Mouse (Mus musculus) forebrain, postnatal 0 days (tissue): ENCODE results near the gene B3galt1. TPM values are rescaled to one million over a fixed set of nuclear protein-coding genes. Genes with fewer than 3 reads are reported as not detected.

ENCODE experiments used
- ATAC-seq: fragments of 200-750 bp; cut with Nextera tagmentation; 2 replicates; pipeline ENCODE4 v1.8.0; 2017; ENCODE audit warnings: mild to moderate bottlenecking, moderate library complexity
- DNase-seq: peaks from one replicate; pipeline ENCODE4 v3.0.0-alpha.2; 2015
- H3K27ac ChIP-seq: fragments of 300-500 bp; sonication (generic); 2 replicates; pipeline ENCODE4 v1.5.1; 2014; ENCODE audit warnings: low read depth, mild to moderate bottlenecking, antibody characterized with exemption, low read length, moderate library complexity, mixed read lengths
- H3K27me3 ChIP-seq: fragments of 300-500 bp; sonication (generic); 2 replicates; pipeline ENCODE4 v1.6.1; 2014; ENCODE audit warnings: mild to moderate bottlenecking, low read length, mixed read lengths; ENCODE audit not compliant: insufficient read depth
- H3K36me3 ChIP-seq: fragments of 300-500 bp; sonication (generic); 2 replicates; pipeline ENCODE4 v1.6.1; 2014; ENCODE audit warnings: mild to moderate bottlenecking, moderate library complexity; ENCODE audit not compliant: insufficient read depth
- H3K4me1 ChIP-seq: fragments of 300-500 bp; sonication (generic); 2 replicates; pipeline ENCODE4 v1.6.1; 2014; ENCODE audit warnings: antibody characterized with exemption; ENCODE audit not compliant: insufficient read depth
- H3K4me2 ChIP-seq: fragments of 300-500 bp; sonication (generic); 2 replicates; pipeline ENCODE4 v1.6.1; 2014; ENCODE audit warnings: low read depth, mild to moderate bottlenecking, moderate library complexity
- H3K4me3 ChIP-seq: fragments of 300-500 bp; sonication (generic); 2 replicates; pipeline ENCODE4 v1.5.1; 2014; ENCODE audit warnings: low read depth, low read length, mixed read lengths
- H3K9ac ChIP-seq: fragments of 300-500 bp; sonication (generic); 2 replicates; pipeline ENCODE4 v1.6.1; 2014; ENCODE audit warnings: mild to moderate bottlenecking
- H3K9me3 ChIP-seq: fragments of 300-500 bp; sonication (generic); 2 replicates; pipeline ENCODE4 v1.6.1; 2016; ENCODE audit warnings: low read length
- CTCF ChIP-seq: sonication (generic); IDR thresholded peaks from 2 replicates; pipeline ENCODE4 v1.5.1; 2016; ENCODE audit warnings: antibody characterized with exemption, control low read depth, low read depth
- WGBS: fragments of 180-500 bp; shearing (Covaris S2); extraction: QIAGEN DNeasy Blood & Tissue Kit; methylation state at CpG from one replicate; pipeline ENCODE4 v1.1.7; 2014; 5-methylcytosine and 5-hydroxymethylcytosine counted together
- polyA plus RNA-seq: library from polyadenylated mRNA; unstranded; fragments of >200 nt; fragmentation: Nextera tagmentation; extraction: Ambion mirVana; gene quantifications from 2 replicates; pipeline ENCODE4 v1.2.1, GENCODE M21; 2015
- total RNA-seq: library from RNA; depleted of rRNA; stranded (reverse); fragments of >200 nt; gene quantifications from 2 replicates; pipeline ENCODE4 v1.2.3, GENCODE M21; 2014

Gene B3galt1
- total and polyA plus RNA-seq, 2 experiments from 2014 or later, result 12.8 to 55.2 TPM

DNA sequence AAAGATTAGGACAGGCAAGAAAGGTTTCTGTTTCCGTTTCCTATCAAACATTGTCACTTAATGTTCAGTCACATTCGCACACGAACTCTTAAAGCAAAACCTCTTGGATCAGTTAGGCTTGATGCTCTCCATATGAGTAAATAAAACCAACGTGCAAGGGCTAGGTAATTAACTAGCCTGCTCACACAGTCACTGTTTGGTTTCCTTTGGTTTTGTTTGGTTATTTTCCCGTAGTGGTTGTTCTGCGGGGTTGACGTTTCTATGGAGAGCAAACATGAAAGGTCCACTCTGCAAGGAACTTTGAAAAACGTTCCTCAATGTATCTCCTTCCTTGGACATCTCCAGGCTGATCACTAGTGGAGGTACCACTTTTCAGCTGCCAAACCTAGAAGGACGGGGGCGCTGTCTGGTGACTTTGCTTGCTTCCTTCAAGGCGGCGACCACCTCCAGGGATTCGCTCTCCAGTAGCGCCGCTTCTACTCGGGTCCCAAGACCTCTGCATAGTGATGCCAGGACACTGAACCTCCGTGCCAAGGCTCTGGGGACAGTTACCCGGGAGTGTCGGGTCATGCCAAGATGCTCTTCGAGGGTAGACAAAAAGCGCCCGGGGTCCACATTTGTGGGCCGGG, 706 bp upstream of the B3galt1 start:
- no peaks in the 10 kb centered on the region for H3K36me3 ChIP-seq
- 1% methylated on average over 23 of the region's 23 CpGs for WGBS
- peak overlapping the region; percentile 91 for H3K9ac ChIP-seq
- peak overlapping the region; percentile 95 for H3K4me2 ChIP-seq
- peak overlapping the region; percentile 89 for H3K4me3 ChIP-seq
- no peaks in the 10 kb centered on the region for H3K9me3 ChIP-seq
- no peak for DNase-seq
- peak; percentile 67 for ATAC-seq
- H3K27me3 ChIP-seq, result no peaks in the 10 kb centered on the region; the same call in 1 of the 2 replicates
- peaks cover 6% of the 10 kb centered on the region; the same call in 1 of the 2 replicates for H3K4me1 ChIP-seq
- peak; percentile 71 for TF ChIP-seq CTCF
- peak overlapping the region; percentile 94 for H3K27ac ChIP-seq

DNA sequence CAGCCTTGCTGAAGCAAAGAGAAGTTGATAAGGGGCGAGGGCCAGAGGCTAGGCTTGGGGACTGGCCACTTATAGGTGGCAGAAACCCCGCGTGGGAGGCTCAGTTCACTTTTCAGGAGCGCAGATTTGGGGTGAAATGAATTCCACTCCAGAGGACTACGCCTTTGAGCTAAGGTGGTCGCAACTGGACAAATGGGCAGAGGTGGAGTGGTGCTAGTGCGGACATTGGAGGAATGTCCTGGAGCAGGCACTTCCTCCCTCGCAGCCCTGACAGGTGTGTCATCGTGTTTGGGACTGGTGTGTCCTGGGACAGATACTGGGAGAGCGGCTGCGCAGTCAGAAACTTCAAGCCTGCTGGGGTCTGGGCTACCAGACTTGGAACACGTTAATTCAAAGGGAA, 895 bp downstream of the B3galt1 start:
- no peak for TF ChIP-seq CTCF
- H3K9me3 ChIP-seq, result no peaks in the 10 kb centered on the region
- ATAC-seq, result no peak

DNA sequence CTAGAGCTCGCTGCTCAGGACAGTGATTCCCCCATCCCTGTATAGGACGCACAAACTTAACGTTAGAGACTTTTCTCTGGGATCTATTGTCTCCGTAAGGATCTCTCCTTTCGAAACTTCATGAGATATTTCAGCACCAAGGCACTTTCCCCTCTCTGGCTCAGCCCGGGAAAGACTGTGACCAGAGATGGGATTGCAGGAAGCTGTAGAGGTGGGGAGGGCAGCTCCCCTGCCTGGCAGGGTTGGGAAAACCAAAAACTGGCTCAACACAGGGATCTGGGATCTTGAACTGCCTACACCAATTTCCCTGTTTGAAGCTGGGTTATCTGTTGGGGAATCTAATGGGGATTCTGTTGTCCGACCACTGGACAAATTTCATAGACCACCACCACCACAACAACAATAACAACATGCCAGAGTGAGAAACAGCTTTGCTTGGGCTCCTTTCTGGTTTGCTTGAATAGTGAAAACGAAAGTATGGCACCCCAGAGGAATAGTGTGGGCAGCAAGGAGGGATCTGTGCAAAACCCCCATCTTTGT, 1.5 kb downstream of the B3galt1 start:
- H3K27me3 ChIP-seq, result no peaks in the 10 kb centered on the region
- H3K36me3 ChIP-seq, result no peaks in the 10 kb centered on the region
- H3K4me2 ChIP-seq, result peak overlapping the region; percentile 95
- DNase-seq (no peak), ATAC-seq (no peak)
- H3K4me1 ChIP-seq, result peaks cover 6% of the 10 kb centered on the region; the same call in 1 of the 2 replicates
- 11% methylated on average over 8 of the region's 8 CpGs for WGBS
- H3K27ac ChIP-seq, result 0 out of 2 replicates have a peak overlapping the region, but pooled peaks have one; percentile 5
- no peak for TF ChIP-seq CTCF
- H3K9me3 ChIP-seq, result no peaks in the 10 kb centered on the region
- peak overlapping the region; percentile 91 for H3K9ac ChIP-seq
- H3K4me3 ChIP-seq, result peak overlapping the region; percentile 89

More for the DNA sequence above, 895 bp downstream of the B3galt1 start:
- 6% methylated on average over 12 of the region's 12 CpGs for WGBS
- Histone ChIP-seq H3K27ac (0 out of 2 replicates have a peak overlapping the region, but pooled peaks have one; percentile 94), H3K4me1 (peaks cover 6% of the 10 kb centered on the region; the same call in 1 of the 2 replicates), H3K4me3 (peak overlapping the region; percentile 89), H3K27me3 (no peaks in the 10 kb centered on the region), H3K4me2 (peak overlapping the region; percentile 95), H3K36me3 (no peaks in the 10 kb centered on the region), H3K9ac (peak overlapping the region; percentile 91)
- no peak for DNase-seq

DNA sequence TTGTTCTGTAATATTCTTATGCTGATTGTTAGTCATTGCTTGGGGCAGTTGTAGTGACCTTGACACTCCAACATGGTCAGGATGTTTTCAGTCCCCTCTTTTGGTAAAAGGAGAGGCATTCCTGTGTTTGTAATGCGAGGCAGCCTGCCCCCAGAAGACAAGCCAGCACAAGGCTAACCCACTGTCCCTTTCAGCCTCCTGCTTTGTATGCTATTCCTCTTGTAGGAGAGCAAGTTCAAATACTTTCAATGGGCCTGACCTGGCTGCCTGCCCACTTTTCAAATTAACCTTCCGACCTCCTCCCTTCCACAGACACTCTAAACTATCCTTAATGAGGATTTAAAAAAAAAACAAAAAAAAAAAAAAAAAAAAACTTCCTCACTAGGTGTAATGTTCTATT, 11.0 kb downstream of the B3galt1 start:
- ATAC-seq (no peak), DNase-seq (no peak)
- no peaks in the 10 kb centered on the region for H3K36me3 ChIP-seq
- WGBS, result 26% methylated on average over 2 of the region's 2 CpGs
- H3K9ac ChIP-seq, result no peak overlapping the region
- TF ChIP-seq CTCF, result no peak
- no peaks in the 10 kb centered on the region for H3K9me3 ChIP-seq
- H3K4me2 ChIP-seq, result no peak overlapping the region
- no peaks in the 10 kb centered on the region; the same call in 1 of the 2 replicates for H3K4me1 ChIP-seq
- H3K4me3 ChIP-seq, result no peak overlapping the region
- H3K27ac ChIP-seq, result no peak overlapping the region
- no peaks in the 10 kb centered on the region for H3K27me3 ChIP-seq

DNA sequence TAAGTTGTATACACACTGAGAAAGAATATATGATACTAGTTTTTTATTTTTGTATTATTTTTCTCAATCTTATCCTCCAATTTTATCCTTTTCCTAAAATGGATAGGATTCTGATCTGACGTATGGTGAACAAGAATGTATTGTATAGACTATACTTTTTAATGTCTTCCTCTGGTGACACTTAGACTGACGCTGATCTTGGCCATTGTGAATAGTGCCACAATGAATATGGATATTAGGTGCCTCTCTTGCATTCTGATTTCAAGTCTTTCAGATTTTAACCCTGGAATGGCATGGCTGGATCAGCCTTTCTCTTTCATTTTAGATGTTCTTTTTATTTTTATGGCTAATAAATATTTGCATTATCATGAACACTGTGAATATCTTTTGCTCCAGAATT, 17.4 kb downstream of the B3galt1 start:
- Histone ChIP-seq H3K27me3 (no peaks in the 10 kb centered on the region), H3K9ac (no peak overlapping the region), H3K4me3 (no peak overlapping the region), H3K36me3 (no peaks in the 10 kb centered on the region), H3K27ac (no peak overlapping the region), H3K9me3 (no peaks in the 10 kb centered on the region), H3K4me2 (no peak overlapping the region), H3K4me1 (no peaks in the 10 kb centered on the region; the same call in 1 of the 2 replicates)
- ATAC-seq (no peak), DNase-seq (no peak)
- TF ChIP-seq CTCF, result no peak
- WGBS, result 24% methylated on average over 2 of the region's 2 CpGs

DNA sequence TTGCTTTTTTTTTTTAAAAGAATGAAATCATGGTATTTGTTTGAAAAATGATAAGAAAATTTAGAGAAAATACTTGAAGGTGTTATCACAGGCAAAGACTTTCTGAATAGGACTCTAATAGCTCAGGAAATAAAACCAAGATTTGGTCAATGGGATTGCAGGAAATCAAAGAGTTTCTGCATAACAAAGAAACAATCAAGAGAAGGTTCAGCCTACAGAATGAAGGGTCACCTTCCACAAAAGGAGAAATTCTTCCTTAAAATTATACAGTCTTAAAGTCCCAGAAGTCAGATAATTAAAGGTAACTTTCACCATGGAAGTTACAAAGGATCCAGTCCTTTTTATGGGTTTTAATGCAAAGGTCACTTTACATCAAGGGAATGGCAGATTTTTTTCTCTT, 24.7 kb downstream of the B3galt1 start:
- H3K36me3 ChIP-seq, result no peaks in the 10 kb centered on the region
- no peak for DNase-seq
- H3K27ac ChIP-seq, result no peak overlapping the region
- no peaks in the 10 kb centered on the region for H3K9me3 ChIP-seq
- ATAC-seq, result no peak
- H3K4me1 ChIP-seq, result no peaks in the 10 kb centered on the region
- TF ChIP-seq CTCF, result no peak
- no peaks in the 10 kb centered on the region for H3K27me3 ChIP-seq
- H3K9ac ChIP-seq, result no peak overlapping the region
- H3K4me3 ChIP-seq, result no peak overlapping the region
- H3K4me2 ChIP-seq, result no peak overlapping the region

DNA sequence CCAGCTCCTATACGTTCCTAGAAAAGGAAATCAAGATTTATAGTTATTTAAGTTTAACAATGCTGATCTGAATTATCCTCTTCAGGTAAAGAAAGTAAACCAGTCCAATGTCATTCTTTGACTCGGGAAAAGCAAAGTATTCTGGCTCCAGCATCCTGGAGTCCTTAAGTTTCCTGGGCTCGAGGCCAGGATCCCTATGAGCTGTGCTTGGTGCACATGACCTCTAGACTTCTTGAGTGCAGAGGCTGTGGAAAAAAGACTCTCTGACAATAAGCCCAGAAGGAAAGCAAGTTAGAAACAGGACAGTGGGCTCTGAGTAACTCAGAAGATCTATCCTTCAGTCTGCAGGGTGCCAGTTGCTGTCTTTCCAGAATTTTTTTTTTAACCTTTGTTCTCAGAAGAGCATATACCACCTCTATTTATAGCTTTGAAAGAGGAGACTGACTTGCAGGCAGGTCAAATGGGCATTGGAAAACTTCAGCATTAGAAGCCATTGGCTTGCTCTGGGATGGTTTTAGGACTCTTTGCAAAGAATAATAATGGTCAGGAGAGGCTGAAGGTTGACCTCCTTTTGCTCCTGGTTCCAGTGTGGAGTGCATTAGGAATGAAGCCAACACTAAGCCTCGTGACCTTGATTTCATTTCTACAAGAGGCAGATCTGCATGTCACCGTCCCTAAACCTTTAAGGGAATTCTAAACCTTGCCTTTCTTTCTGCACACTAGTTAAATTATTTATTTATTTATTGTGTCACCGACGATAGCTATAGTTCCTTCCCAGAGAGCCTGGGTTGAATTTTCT, 26.4 kb downstream of the B3galt1 start:
- Histone ChIP-seq H3K27me3 (no peaks in the 10 kb centered on the region), H3K4me2 (no peak overlapping the region), H3K4me1 (no peaks in the 10 kb centered on the region), H3K36me3 (no peaks in the 10 kb centered on the region), H3K4me3 (no peak overlapping the region), H3K9me3 (no peaks in the 10 kb centered on the region), H3K9ac (no peak overlapping the region), H3K27ac (no peak overlapping the region)
- WGBS, result 72% methylated on average over 7 of the region's 7 CpGs
- TF ChIP-seq CTCF, result no peak
- no peak for ATAC-seq
- DNase-seq, result no peak
